Mouse (Mus musculus): ENCODE results near the gene Olfr697. TPM values are rescaled to one million over a fixed set of nuclear protein-coding genes. Genes with fewer than 3 reads are reported as not detected.

Gene Olfr697
- polyA plus RNA-seq, 1 experiment from 2014 or later, result not detected

- no peaks in the 10 kb centered on the region for H3K36me3 ChIP-seq (replicated peaks)
- no peaks in the 10 kb centered on the region for H3K9me3 ChIP-seq
- DNase-seq (ENCODE audit: extremely low spot score, low spot score), result no peak
- 98% methylated on average over 1 of the region's 1 CpGs for WGBS
- H3K27me3 ChIP-seq (ENCODE audit: poor library complexity, severe bottlenecking), result no peaks in the 10 kb centered on the region
- H3K4me3 ChIP-seq, result no peak within 1 kb of the TSS
- no peaks in the 10 kb centered on the region for H3K4me1 ChIP-seq
- H3K27ac ChIP-seq, result no peak within 1 kb of the TSS
These were observed 50.5 kb downstream of the Olfr697 start, which contains the start of gene Olfr694 for GRCm38 (mm10) chr7:106691714-106692113. Gene Olfr694 (minus strand): TSS chr7:106691814.

Other genes starting within 250 kb of the Olfr697 start
- not detected in 2 replicates for gene Olfr693, start 61.9 kb downstream of the Olfr697 start, polyA plus RNA-seq (2016; fragmentation: Nextera tagmentation; extraction: Ambion mirVana)
- not detected in 2 replicates for gene Olfr694, start 50.6 kb downstream of the Olfr697 start, polyA plus RNA-seq (2016; fragmentation: Nextera tagmentation; extraction: Ambion mirVana)
- gene Olfr695, start 26.0 kb downstream of the Olfr697 start, polyA plus RNA-seq (2016; fragmentation: Nextera tagmentation; extraction: Ambion mirVana), result not detected in 2 replicates
- gene Olfr698, start 13.0 kb upstream of the Olfr697 start, polyA plus RNA-seq (2016; fragmentation: Nextera tagmentation; extraction: Ambion mirVana), result not detected in 2 replicates
- gene Olfr699, start 50.8 kb upstream of the Olfr697 start, polyA plus RNA-seq (2016; fragmentation: Nextera tagmentation; extraction: Ambion mirVana), result not detected in 2 replicates
- not detected in 2 replicates for gene Olfr700, start 66.4 kb upstream of the Olfr697 start, polyA plus RNA-seq (2016; fragmentation: Nextera tagmentation; extraction: Ambion mirVana)
- not detected in 2 replicates for gene Olfr701, start 71.7 kb upstream of the Olfr697 start, polyA plus RNA-seq (2016; fragmentation: Nextera tagmentation; extraction: Ambion mirVana)
- not detected in 2 replicates for gene Olfr702, start 91.5 kb upstream of the Olfr697 start, polyA plus RNA-seq (2016; fragmentation: Nextera tagmentation; extraction: Ambion mirVana)
- gene Olfr703, start 100.9 kb upstream of the Olfr697 start, polyA plus RNA-seq (2016; fragmentation: Nextera tagmentation; extraction: Ambion mirVana), result not detected in 2 replicates
- not detected in 2 replicates for gene Olfr704, start 120.7 kb upstream of the Olfr697 start, polyA plus RNA-seq (2016; fragmentation: Nextera tagmentation; extraction: Ambion mirVana)
- gene Olfr705, start 134.4 kb upstream of the Olfr697 start, polyA plus RNA-seq (2016; fragmentation: Nextera tagmentation; extraction: Ambion mirVana), result not detected in 2 replicates
- gene Olfr706, start 145.7 kb upstream of the Olfr697 start, polyA plus RNA-seq (2016; fragmentation: Nextera tagmentation; extraction: Ambion mirVana), result not detected in 2 replicates
- gene Olfr707, start 158.8 kb upstream of the Olfr697 start, polyA plus RNA-seq (2016; fragmentation: Nextera tagmentation; extraction: Ambion mirVana), result not detected in 2 replicates
- gene Olfr1532-ps1, start 165.6 kb upstream of the Olfr697 start, polyA plus RNA-seq (2016; fragmentation: Nextera tagmentation; extraction: Ambion mirVana), result not detected in 2 replicates
- gene Olfr709-ps1, start 189.8 kb upstream of the Olfr697 start, polyA plus RNA-seq (2016; fragmentation: Nextera tagmentation; extraction: Ambion mirVana), result not detected in 2 replicates
- not detected in 2 replicates for gene Olfr710, start 205.9 kb upstream of the Olfr697 start, polyA plus RNA-seq (2016; fragmentation: Nextera tagmentation; extraction: Ambion mirVana)
- gene Olfr6, start 221.5 kb upstream of the Olfr697 start, polyA plus RNA-seq (2016; fragmentation: Nextera tagmentation; extraction: Ambion mirVana), result not detected in 2 replicates
- gene Olfr711, start 233.0 kb upstream of the Olfr697 start, polyA plus RNA-seq (2016; fragmentation: Nextera tagmentation; extraction: Ambion mirVana), result not detected in 2 replicates